Mouse (Mus musculus) hindbrain, embryonic 16.5 days (tissue): Measurements from ENCODE around the gene Iba57. TPM values are rescaled to one million over a fixed set of nuclear protein-coding genes. Genes with fewer than 3 reads are reported as not detected.

Experiments used
- ATAC-seq: fragments of 200-750 bp; cut with Nextera tagmentation; 2 replicates; pipeline ENCODE4 v1.8.0; 2017; ENCODE audit warnings: moderate TSS enrichment, moderate library complexity
- H3K27ac ChIP-seq: fragments of 300-500 bp; sonication (generic); 2 replicates; pipeline ENCODE4 v1.5.1; 2014; ENCODE audit warnings: low read depth, mild to moderate bottlenecking, control low read depth, low read length, moderate library complexity
- H3K27me3 ChIP-seq: fragments of 300-500 bp; sonication (generic); replicated peaks from 2 replicates; pipeline ENCODE4 v1.6.1; 2014; ENCODE audit warnings: low read length; ENCODE audit not compliant: control insufficient read depth, insufficient read depth
- H3K36me3 ChIP-seq: fragments of 300-500 bp; sonication (generic); 2 replicates; pipeline ENCODE4 v1.6.1; 2014; ENCODE audit warnings: mild to moderate bottlenecking, low read length, moderate library complexity, mixed read lengths; ENCODE audit not compliant: control insufficient read depth, insufficient read depth
- H3K4me1 ChIP-seq: fragments of 300-500 bp; sonication (generic); 2 replicates; pipeline ENCODE4 v1.6.1; 2014; ENCODE audit warnings: low read depth, low read length; ENCODE audit not compliant: control insufficient read depth, insufficient read depth
- H3K4me2 ChIP-seq: fragments of 300-500 bp; sonication (generic); 2 replicates; pipeline ENCODE4 v1.6.1; 2014; ENCODE audit warnings: mild to moderate bottlenecking, low read length, control low read depth, moderate library complexity
- H3K4me3 ChIP-seq: fragments of 300-500 bp; sonication (generic); 2 replicates; pipeline ENCODE4 v1.5.1; 2014; ENCODE audit warnings: mild to moderate bottlenecking, low read length, control low read depth, moderate library complexity
- H3K9ac ChIP-seq: fragments of 300-500 bp; sonication (generic); 2 replicates; pipeline ENCODE4 v1.6.1; 2014; ENCODE audit warnings: low read depth, mild to moderate bottlenecking, control low read depth, low read length, moderate library complexity
- H3K9me3 ChIP-seq: fragments of 300-500 bp; sonication (generic); 2 replicates; pipeline ENCODE4 v1.6.1; 2014; ENCODE audit warnings: mild to moderate bottlenecking, low read length, moderate library complexity; ENCODE audit not compliant: control insufficient read depth
- WGBS: fragments of 180-500 bp; shearing (Covaris S2); extraction: QIAGEN DNeasy Blood & Tissue Kit; methylation state at CpG from one replicate; pipeline ENCODE4 v1.1.7; 2014; 5-methylcytosine and 5-hydroxymethylcytosine counted together
- polyA plus RNA-seq: library from polyadenylated mRNA; unstranded; fragments of >200 nt; fragmentation: Nextera tagmentation; extraction: Ambion mirVana; gene quantifications from 2 replicates; pipeline ENCODE4 v1.2.1, GENCODE M21; 2015

Iba57 gene
- polyA plus RNA-seq, 1 experiment from 2014 or later = 7.8 TPM

DNA sequence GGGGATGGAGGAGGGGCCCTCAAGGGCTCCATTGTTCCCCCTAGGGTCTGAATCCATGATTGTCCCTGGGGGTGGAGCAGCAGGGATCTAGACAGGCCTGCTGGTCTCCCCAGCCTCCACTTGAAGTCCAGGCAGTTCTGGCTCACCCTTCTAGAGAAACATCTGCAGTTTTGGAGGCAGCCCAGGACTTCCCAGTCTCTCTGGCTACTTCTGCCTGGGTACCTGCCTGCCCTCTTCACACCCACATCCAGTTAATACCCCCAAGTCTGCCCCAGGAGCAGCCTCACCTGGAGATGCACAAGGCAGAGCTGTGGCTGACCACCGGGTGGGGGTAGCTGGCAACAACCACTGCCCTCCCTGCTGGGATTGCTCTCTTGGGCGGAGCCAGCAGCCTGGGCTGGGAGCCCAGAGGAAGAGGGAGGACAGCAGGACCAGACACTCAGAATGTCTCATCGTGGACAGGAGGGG, 19.4 kb upstream of the Iba57 start, which contains the start of gene Gjc2:
Gene Gjc2 (minus strand): TSS at position 350 of the 468 bp plus-strand sequence.
- Histone ChIP-seq H3K27me3 (peaks cover 11% of the 10 kb centered on the region), H3K9me3 (no peaks in the 10 kb centered on the region), H3K4me2 (no peak within 1 kb of the TSS), H3K36me3 (peaks cover 17% of the 10 kb centered on the region), H3K27ac (no peak within 1 kb of the TSS), H3K4me3 (no peak within 1 kb of the TSS), H3K4me1 (no peaks in the 10 kb centered on the region; the same call in 1 of the 2 replicates), H3K9ac (no peak within 1 kb of the TSS; the same call in none of the 2 replicates)
- no peak for ATAC-seq
- WGBS = 44% methylated on average over 3 of the region's 3 CpGs

DNA sequence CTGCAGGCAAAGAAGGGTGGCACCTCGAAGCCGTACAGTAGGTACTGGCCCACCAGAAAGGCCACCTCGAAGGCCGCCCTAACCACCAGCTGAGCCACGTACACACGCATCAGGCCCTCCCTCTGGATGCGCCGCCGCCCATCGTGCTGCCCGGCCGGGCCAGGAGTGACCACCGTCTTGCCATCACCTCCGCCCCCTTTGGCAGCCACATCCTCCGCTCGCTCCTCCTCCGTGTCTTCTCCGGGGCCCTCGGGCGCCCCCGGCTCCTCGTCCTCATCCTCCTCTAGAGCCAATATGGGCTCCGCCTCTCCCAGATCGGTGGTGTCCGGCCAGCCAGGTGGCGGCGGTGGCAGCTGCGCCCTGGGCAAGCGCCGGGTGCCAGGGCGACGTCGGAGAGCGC, 13.4 kb upstream of the Iba57 start:
- H3K36me3 ChIP-seq = no peaks in the 10 kb centered on the region
- no peak overlapping the region; the same call in 1 of the 2 replicates for H3K4me2 ChIP-seq
- no peak overlapping the region for H3K9ac ChIP-seq
- no peaks in the 10 kb centered on the region for H3K9me3 ChIP-seq
- H3K27ac ChIP-seq = no peak overlapping the region
- H3K27me3 ChIP-seq = peaks cover 46% of the 10 kb centered on the region
- ATAC-seq = no peak
- peaks cover 2% of the 10 kb centered on the region; the same call in 1 of the 2 replicates for H3K4me1 ChIP-seq
- H3K4me3 ChIP-seq = no peak overlapping the region; the same call in 1 of the 2 replicates
- WGBS = 6% methylated on average over 33 of the region's 34 CpGs

DNA sequence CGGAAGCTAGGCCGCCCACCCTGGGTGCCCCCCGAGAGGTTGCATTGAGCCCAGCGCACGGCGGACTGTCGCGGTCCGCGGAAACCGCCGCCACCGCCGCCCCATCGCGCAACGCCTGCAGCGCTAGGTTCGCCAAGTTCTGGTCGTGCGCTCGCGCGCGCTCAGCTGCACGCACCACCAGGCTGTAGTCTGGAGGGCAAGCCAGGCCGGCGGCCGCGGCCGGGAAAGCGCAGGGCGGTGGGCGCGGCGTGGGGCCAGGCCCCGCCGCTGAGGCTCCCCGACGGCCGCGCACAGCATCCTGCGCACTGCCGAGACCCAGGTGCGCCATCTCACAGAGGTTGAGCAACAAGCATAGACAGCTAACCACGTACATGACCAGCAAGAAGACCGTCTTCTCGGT, 12.9 kb upstream of the Iba57 start:
- Histone ChIP-seq H3K9me3 (no peaks in the 10 kb centered on the region), H3K4me3 (peak overlapping the region; percentile 14; the same call in 1 of the 2 replicates), H3K27ac (no peak overlapping the region), H3K9ac (no peak overlapping the region), H3K36me3 (no peaks in the 10 kb centered on the region), H3K27me3 (peaks cover 48% of the 10 kb centered on the region), H3K4me2 (peak overlapping the region; percentile 37), H3K4me1 (peaks cover 2% of the 10 kb centered on the region; the same call in 1 of the 2 replicates)
- 2% methylated on average over 47 of the region's 48 CpGs for WGBS
- ATAC-seq = no peak

DNA sequence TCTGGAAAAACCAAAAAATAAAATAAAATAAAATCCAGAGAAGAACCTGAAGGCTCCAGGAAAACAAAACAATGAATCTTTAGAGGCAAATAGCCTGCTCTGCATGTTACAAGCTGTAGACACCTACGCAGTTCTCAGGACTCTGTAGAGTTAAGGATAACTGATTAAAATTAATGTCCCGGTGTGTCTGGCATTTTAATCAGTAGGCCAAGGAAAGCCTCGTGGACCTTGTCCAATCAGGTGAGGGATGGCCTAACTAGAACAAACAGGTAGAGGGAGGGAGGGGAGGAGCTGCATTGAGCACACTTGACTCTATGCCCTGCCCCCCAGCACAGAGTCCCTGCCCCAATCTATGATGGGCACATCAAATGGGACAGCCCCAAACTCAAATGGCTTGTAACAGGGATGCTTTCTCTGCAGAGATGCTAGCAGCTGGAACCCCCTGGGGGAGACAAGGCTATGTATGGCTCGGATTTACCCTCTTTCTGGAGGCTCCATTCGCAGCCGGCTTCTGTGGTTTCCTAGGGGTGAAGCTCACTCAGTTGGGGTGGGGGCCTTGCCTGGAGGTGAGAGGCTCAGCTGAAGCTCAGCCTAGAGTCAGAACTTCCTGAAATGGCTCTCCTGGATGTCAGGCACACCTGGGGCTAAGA, 10.8 kb upstream of the Iba57 start:
- ATAC-seq = no peak
- H3K36me3 ChIP-seq = no peaks in the 10 kb centered on the region
- no peak overlapping the region for H3K27ac ChIP-seq
- no peak overlapping the region for H3K9ac ChIP-seq
- H3K4me3 ChIP-seq = no peak overlapping the region
- H3K4me2 ChIP-seq = no peak overlapping the region
- peaks cover 48% of the 10 kb centered on the region for H3K27me3 ChIP-seq
- peaks cover 2% of the 10 kb centered on the region; the same call in 1 of the 2 replicates for H3K4me1 ChIP-seq
- no peaks in the 10 kb centered on the region for H3K9me3 ChIP-seq
- WGBS = 46% methylated on average over 6 of the region's 6 CpGs

DNA sequence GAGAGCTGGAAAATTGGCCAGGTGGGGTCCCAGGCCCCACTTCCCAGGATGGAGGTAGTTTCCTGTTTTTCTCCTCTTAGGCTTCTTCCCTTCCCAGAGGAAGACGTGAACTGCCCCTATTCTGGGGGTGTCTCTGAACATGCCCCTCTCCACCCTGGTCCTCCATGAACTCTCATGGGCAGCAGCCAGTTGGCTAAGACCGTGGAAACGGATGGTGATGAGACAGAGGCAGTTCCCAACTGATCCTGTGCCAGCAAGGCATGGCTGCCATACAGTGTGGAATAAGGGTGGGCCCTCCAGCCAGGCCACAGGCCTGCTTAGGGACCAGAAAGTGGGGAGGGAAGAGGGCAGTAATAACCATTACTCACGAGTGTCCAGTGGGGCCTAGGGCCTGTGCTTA, 7.0 kb upstream of the Iba57 start:
- H3K4me3 ChIP-seq = no peak overlapping the region
- no peaks in the 10 kb centered on the region for H3K9me3 ChIP-seq
- H3K27ac ChIP-seq = no peak overlapping the region
- no peaks in the 10 kb centered on the region for H3K36me3 ChIP-seq
- no peak overlapping the region for H3K9ac ChIP-seq
- H3K4me2 ChIP-seq = no peak overlapping the region
- 79% methylated on average over 4 of the region's 4 CpGs for WGBS
- no peak for ATAC-seq
- no peaks in the 10 kb centered on the region for H3K4me1 ChIP-seq
- H3K27me3 ChIP-seq = peaks cover 14% of the 10 kb centered on the region

DNA sequence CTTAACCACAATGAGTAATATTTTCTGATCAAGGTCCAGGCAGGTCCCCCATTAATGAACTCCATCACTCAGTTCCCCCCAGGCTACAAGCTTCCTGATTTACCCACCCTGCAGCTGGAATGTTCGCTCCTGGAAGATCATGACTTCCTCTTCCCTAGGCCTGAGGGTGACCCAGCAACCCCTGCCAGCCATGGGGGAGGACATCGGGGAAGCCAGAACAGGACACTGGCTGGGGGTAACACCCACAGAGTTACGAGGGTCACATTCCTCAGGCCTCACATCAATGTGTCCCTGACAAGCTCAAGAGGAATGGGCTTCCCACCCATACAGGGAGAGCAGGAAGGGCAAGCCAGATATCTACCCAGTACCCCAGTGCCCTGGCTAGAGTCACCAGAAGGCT, 6.3 kb upstream of the Iba57 start:
- Histone ChIP-seq H3K27me3 (peaks cover 7% of the 10 kb centered on the region), H3K4me1 (no peaks in the 10 kb centered on the region), H3K4me3 (no peak overlapping the region), H3K4me2 (no peak overlapping the region), H3K9me3 (no peaks in the 10 kb centered on the region), H3K36me3 (no peaks in the 10 kb centered on the region), H3K27ac (no peak overlapping the region), H3K9ac (no peak overlapping the region)
- ATAC-seq = no peak
- 81% methylated on average over 3 of the region's 3 CpGs for WGBS

DNA sequence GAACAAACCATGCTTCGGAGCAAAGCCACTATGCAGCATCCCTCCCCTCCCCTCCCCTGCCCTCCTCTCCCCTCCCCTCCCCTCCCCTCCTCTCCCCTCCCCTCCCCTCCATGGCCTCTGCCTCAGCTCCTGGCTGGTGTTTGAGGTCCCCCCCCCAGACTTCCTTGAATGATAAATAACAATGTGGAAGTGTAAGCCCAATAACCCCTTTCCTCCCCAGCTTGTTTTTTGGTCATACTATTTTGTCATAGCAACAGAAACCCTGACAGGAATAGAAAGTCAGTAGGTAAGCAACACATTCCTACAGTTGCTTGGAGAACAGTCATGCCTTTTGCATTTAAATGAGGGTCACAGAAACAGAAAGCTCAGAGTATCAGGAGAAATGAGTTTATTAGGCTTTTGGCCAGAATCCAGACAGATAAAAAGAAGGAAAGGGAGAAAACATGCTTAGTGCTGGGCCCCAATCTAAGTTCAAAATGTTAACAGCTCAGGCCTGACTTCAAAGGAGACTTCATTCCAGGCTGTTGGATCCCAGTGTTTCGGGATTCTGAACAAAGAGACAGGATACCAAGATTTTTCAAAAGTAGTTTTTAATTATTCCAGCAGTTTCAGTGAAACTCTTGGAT, 2.2 kb upstream of the Iba57 start:
- no peak for ATAC-seq
- WGBS = 30% methylated on average over 2 of the region's 2 CpGs
- Histone ChIP-seq H3K4me2 (no peak overlapping the region), H3K27me3 (no peaks in the 10 kb centered on the region), H3K36me3 (no peaks in the 10 kb centered on the region), H3K4me1 (peaks cover 17% of the 10 kb centered on the region), H3K4me3 (no peak overlapping the region), H3K27ac (no peak overlapping the region), H3K9ac (no peak overlapping the region), H3K9me3 (no peaks in the 10 kb centered on the region)

DNA sequence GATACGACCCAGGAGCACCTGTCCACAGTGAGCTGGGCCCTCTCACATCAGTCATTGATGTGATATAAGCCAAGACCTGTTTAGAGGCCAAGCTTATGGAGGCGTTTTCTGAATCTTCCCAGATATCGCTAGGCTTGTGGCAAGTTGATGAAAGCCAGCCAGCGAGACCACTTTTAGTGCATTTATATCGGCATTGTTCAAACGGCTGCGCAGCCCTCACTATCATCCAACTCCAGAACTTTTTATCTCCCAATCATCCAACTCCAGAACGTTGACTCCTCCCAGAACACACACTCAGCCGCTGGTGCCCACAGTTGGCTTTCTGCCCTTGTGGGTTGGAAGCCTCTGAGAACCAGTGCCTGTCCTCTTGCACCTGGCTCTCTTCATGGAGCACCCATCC, 845 bp upstream of the Iba57 start:
- Histone ChIP-seq H3K9me3 (no peaks in the 10 kb centered on the region), H3K36me3 (no peaks in the 10 kb centered on the region), H3K9ac (no peak overlapping the region; the same call in 1 of the 2 replicates), H3K4me2 (peak overlapping the region; percentile 87), H3K27ac (peak overlapping the region; percentile 100), H3K4me3 (no peak overlapping the region; the same call in 1 of the 2 replicates), H3K4me1 (peaks cover 17% of the 10 kb centered on the region), H3K27me3 (no peaks in the 10 kb centered on the region)
- no peak for ATAC-seq
- 87% methylated on average over 9 of the region's 9 CpGs for WGBS

DNA sequence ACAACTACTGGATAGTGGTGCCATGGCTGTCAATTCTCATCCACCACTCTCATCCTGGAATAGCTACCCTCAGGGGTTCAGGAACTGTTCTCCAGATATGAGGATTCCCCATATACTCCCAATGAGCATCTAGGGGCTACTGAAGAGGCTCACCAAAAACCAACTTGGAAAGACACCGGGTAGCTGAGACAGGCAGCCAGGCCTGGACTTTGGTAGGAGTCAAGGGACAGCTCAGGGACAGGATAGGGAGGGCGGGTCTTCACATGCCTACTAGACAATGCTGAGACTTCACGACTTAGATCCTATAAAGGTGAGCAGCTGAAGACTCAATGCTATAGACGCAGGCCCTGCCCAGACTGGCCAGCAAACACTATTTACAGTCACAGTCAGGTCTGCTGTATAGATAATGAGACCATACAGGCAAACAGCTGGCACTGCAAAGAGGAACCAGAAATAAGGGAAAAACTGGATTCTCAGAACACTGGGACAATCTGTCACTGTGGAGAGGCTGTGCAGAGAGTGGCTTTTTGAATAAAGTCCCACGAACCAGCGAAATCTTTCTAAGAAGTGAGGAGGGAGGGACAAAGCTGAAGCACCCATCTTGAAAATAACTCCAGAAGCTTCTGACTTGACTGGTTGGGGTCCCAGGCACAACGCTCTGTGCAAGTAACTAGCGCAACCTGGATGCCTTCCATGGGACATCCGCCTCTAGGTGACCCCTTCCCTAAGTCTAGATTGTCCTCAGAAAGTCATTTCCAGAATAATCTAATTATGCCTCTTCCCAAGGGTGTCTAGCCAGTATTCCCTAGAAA, 890 bp downstream of the Iba57 start:
- Histone ChIP-seq H3K27ac (peak overlapping the region; percentile 100), H3K9me3 (no peaks in the 10 kb centered on the region), H3K9ac (peak overlapping the region; percentile 59), H3K4me1 (peaks cover 17% of the 10 kb centered on the region), H3K4me2 (peak overlapping the region; percentile 87), H3K36me3 (peaks cover 8% of the 10 kb centered on the region; the same call in 1 of the 2 replicates), H3K4me3 (peak overlapping the region; percentile 80), H3K27me3 (no peaks in the 10 kb centered on the region)
- no peak; the same call in 1 of the 2 replicates for ATAC-seq
- 52% methylated on average over 9 of the region's 9 CpGs for WGBS
